Mouse (Mus musculus) intestine, embryonic 16.5 days (tissue): ENCODE data around the gene Amh. TPM values are rescaled to one million over a fixed set of nuclear protein-coding genes. Genes with fewer than 3 reads are reported as not detected.

Source experiments
- ATAC-seq: fragments of 200-750 bp; cut with Nextera tagmentation; 2 replicates; pipeline ENCODE4 v1.8.0; 2017; ENCODE audit warnings: moderate TSS enrichment, moderate library complexity
- H3K27ac ChIP-seq: fragments of 300-500 bp; sonication (generic); 2 replicates; pipeline ENCODE4 v1.5.1; 2014; ENCODE audit warnings: mild to moderate bottlenecking, low read length
- H3K27me3 ChIP-seq: fragments of 300-500 bp; sonication (generic); replicated peaks from 2 replicates; pipeline ENCODE4 v1.6.1; 2014; ENCODE audit warnings: low read length, control low read depth, mixed read lengths; ENCODE audit not compliant: control insufficient read depth, insufficient read depth
- H3K36me3 ChIP-seq: fragments of 300-500 bp; sonication (generic); 2 replicates; pipeline ENCODE4 v1.6.1; 2014; ENCODE audit warnings: low read length, control low read depth; ENCODE audit not compliant: control insufficient read depth, insufficient read depth
- H3K4me1 ChIP-seq: fragments of 300-500 bp; sonication (generic); 2 replicates; pipeline ENCODE4 v1.6.1; 2014; ENCODE audit warnings: low read length, control low read depth, mixed read lengths; ENCODE audit not compliant: control insufficient read depth, insufficient read depth
- H3K4me2 ChIP-seq: fragments of 300-500 bp; sonication (generic); 2 replicates; pipeline ENCODE4 v1.6.1; 2014; ENCODE audit warnings: low read depth, low read length, control low read depth
- H3K4me3 ChIP-seq: fragments of 300-500 bp; sonication (generic); 2 replicates; pipeline ENCODE4 v1.5.1; 2014; ENCODE audit warnings: mild to moderate bottlenecking, low read length
- H3K9ac ChIP-seq: fragments of 300-500 bp; sonication (generic); 2 replicates; pipeline ENCODE4 v1.6.1; 2014; ENCODE audit warnings: low read depth, low read length
- H3K9me3 ChIP-seq: fragments of 300-500 bp; sonication (generic); 2 replicates; pipeline ENCODE4 v1.6.1; 2016; ENCODE audit warnings: low read length, control low read depth; ENCODE audit not compliant: control insufficient read depth
- WGBS: fragments of 180-500 bp; shearing (Covaris S2); extraction: QIAGEN DNeasy Blood & Tissue Kit; methylation state at CpG from one replicate; pipeline ENCODE4 v1.1.7; 2014; 5-methylcytosine and 5-hydroxymethylcytosine counted together
- microRNA counts: library from miRNA; unstranded; fragments of <30 nt; microRNA quantifications from one replicate; lab custom pipeline; 2016
- microRNA-seq: library from miRNA; unstranded; fragments of <30 nt; microRNA quantifications from one replicate; pipeline ENCODE4, GENCODE M21; 2016
- polyA plus RNA-seq: library from polyadenylated mRNA; unstranded; fragments of >200 nt; fragmentation: Nextera tagmentation; extraction: Ambion mirVana; gene quantifications from 2 replicates; pipeline ENCODE4 v1.2.1, GENCODE M21; 2015

Gene Amh
- polyA plus RNA-seq, 1 experiment from 2014 or later = 0.10 TPM

DNA sequence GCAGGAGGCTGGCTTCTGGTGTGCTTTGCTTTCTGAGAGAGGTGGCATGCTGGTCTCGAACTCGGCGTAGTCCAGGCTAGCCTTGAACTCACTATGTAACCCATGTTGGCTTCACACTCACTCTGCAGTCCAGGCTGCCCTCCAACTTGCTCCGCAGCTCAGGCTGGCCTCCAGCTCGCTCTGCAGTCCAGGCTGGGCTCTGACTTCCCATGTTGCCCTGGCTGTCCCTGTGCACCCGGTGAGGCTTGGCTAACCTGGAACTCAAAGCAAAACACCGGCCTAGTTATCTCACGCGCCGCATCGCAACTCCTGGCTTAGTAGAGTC, 50.7 kb downstream of the Amh start:
- Histone ChIP-seq H3K9ac (peak overlapping the region; percentile 90), H3K27me3 (no peaks in the 10 kb centered on the region), H3K9me3 (no peaks in the 10 kb centered on the region), H3K4me3 (peak overlapping the region; percentile 96), H3K27ac (no peak overlapping the region; the same call in 1 of the 2 replicates), H3K4me1 (peaks cover 25% of the 10 kb centered on the region), H3K4me2 (peak overlapping the region; percentile 94), H3K36me3 (peaks cover 11% of the 10 kb centered on the region)
- no peak for ATAC-seq
- 22% methylated on average over 11 of the region's 11 CpGs for WGBS

DNA sequence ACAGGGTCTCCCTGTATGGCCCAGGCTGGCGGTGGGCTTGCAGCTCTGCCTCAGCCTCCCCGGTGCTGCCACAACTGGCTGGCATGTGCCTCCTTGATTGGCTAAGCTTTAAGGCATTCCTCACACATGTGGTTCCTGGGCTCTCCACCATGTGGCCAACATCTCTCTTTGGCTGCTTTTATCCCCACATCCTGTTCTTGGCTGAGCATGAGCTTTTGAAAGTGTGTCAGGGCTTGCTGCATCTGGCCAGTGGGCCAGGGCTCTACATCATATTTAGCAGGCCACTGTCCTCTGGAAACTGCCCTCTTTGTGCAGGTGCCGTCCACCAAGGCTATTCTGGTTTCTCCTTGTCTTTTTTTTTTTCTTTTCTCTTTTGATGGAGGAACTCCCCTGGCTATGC, 51.2 kb downstream of the Amh start:
- Histone ChIP-seq H3K4me1 (peaks cover 25% of the 10 kb centered on the region), H3K9me3 (no peaks in the 10 kb centered on the region), H3K36me3 (peaks cover 11% of the 10 kb centered on the region), H3K27ac (no peak overlapping the region), H3K9ac (no peak overlapping the region), H3K4me2 (peak overlapping the region; percentile 94), H3K4me3 (no peak overlapping the region), H3K27me3 (no peaks in the 10 kb centered on the region)
- ATAC-seq = no peak
- WGBS = 63% methylated on average over 3 of the region's 3 CpGs

DNA sequence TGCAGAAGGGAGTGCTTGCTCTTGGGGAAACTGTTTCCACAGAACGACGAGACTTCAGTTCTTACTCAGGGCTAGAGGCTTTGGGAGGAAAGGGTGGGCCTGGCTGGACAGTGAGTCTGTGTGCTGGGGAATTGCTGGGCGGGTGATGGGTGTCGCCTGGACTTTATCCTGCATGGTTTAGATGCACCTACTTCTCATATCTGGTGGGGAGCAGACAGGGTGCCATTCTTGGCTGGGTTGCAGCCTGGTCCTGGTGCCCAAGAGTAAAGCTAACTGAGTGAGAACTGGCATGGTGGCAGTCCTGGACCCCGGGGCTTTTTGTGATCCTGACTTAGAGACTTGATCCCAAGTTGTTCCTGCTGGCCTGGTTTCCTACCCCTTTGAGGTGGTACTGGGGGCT, 51.9 kb downstream of the Amh start:
- Histone ChIP-seq H3K4me3 (no peak overlapping the region), H3K4me2 (no peak overlapping the region), H3K27me3 (no peaks in the 10 kb centered on the region), H3K9ac (peak overlapping the region; percentile 30; the same call in 1 of the 2 replicates), H3K4me1 (peaks cover 25% of the 10 kb centered on the region), H3K9me3 (no peaks in the 10 kb centered on the region), H3K27ac (no peak overlapping the region), H3K36me3 (peaks cover 8% of the 10 kb centered on the region)
- 58% methylated on average over 5 of the region's 5 CpGs for WGBS
- no peak for ATAC-seq

MicroRNA genes within 50 kb of the gene (microRNA counts, 519-probe panel; counts per million panel counts)
- microRNA mmu-miR-1982 (lab: Ali Mortazavi, UCI) = 35.7 counts per million

Small RNA genes lying within 50 kb of the gene (microRNA-seq; reads per million reads assigned to microRNA genes)
- 3.0 reads per million, percentile 7 among the genes with 10 or more reads in this experiment for gene Mir1982

Other genes with a start within 250 kb of the Amh start
- 21.5 and 21.9 TPM in 2 replicates for gene Rexo1, start 243.7 kb upstream of the Amh start, polyA plus RNA-seq
- gene Klf16, start 227.9 kb upstream of the Amh start, polyA plus RNA-seq = 7.0 and 7.4 TPM in 2 replicates
- gene Abhd17a, start 214.9 kb upstream of the Amh start, polyA plus RNA-seq = 63.1 and 79.7 TPM in 2 replicates
- gene Scamp4, start 202.4 kb upstream of the Amh start, polyA plus RNA-seq = 125 and 127 TPM in 2 replicates
- 8.4 and 9.4 TPM in 2 replicates for gene Adat3, start 202.4 kb upstream of the Amh start, polyA plus RNA-seq
- gene Gm49322, start 199.2 kb upstream of the Amh start, polyA plus RNA-seq = 3.3 and 4.0 TPM in 2 replicates
- 15.1 and 22.2 TPM in 2 replicates for gene Csnk1g2, start 182.4 kb upstream of the Amh start, polyA plus RNA-seq
- gene Btbd2, start 148.2 kb upstream of the Amh start, polyA plus RNA-seq = 9.2 and 10.6 TPM in 2 replicates
- gene Mknk2, start 127.1 kb upstream of the Amh start, polyA plus RNA-seq = 18.3 and 49.9 TPM in 2 replicates
- 39.8 and 41.8 TPM in 2 replicates for gene Mob3a, start 103.3 kb upstream of the Amh start, polyA plus RNA-seq
- 18.5 and 25.0 TPM in 2 replicates for gene Izumo4, start 103.1 kb upstream of the Amh start, polyA plus RNA-seq
- 57.9 and 58.4 TPM in 2 replicates for gene Ap3d1, start 63.0 kb upstream of the Amh start, polyA plus RNA-seq
- 9.5 and 9.7 TPM in 2 replicates for gene Dot1l, start 50.0 kb upstream of the Amh start, polyA plus RNA-seq
- gene Sf3a2, start 7.0 kb upstream of the Amh start, polyA plus RNA-seq = 62.3 and 63.0 TPM in 2 replicates
- 120 and 135 TPM in 2 replicates for gene Plekhj1, start 6.6 kb upstream of the Amh start, polyA plus RNA-seq
- 0.70 and 0.82 TPM in 2 replicates for gene Jsrp1, start 8.3 kb downstream of the Amh start, polyA plus RNA-seq
- gene Oaz1, start 21.4 kb downstream of the Amh start, polyA plus RNA-seq = 1,610 and 1,714 TPM in 2 replicates
- 0.07 and 0.10 TPM in 2 replicates for gene Lingo3, start 38.8 kb downstream of the Amh start, polyA plus RNA-seq
- gene Lsm7, start 50.0 kb downstream of the Amh start, polyA plus RNA-seq = 198 and 240 TPM in 2 replicates
- 36.2 and 36.6 TPM in 2 replicates for gene Sppl2b, start 50.0 kb downstream of the Amh start, polyA plus RNA-seq
- 0.06 TPM in 1 of 2 replicates, not detected in the other for gene Tmprss9, start 66.6 kb downstream of the Amh start, polyA plus RNA-seq
- 390 and 410 TPM in 2 replicates for gene Timm13, start 95.7 kb downstream of the Amh start, polyA plus RNA-seq
- gene Lmnb2, start 113.0 kb downstream of the Amh start, polyA plus RNA-seq = 38.6 and 41.0 TPM in 2 replicates
- 26.5 and 29.1 TPM in 2 replicates for gene Gadd45b, start 124.8 kb downstream of the Amh start, polyA plus RNA-seq
- 3.6 and 4.0 TPM in 2 replicates for gene Gng7, start 209.7 kb downstream of the Amh start, polyA plus RNA-seq
- 0.61 and 0.92 TPM in 2 replicates for gene Diras1, start 220.4 kb downstream of the Amh start, polyA plus RNA-seq
- gene Slc39a3, start 232.2 kb downstream of the Amh start, polyA plus RNA-seq = 18.1 and 18.9 TPM in 2 replicates